Mouse (Mus musculus) cortical plate, adult 2 months (tissue): ENCODE measurements around the gene Gm10226.
"Not testable (repeated sequence)": the region's sequence is repeated elsewhere in the genome, so short reads cannot be mapped to it uniquely, and the experiment has no call there.

Source experiments
- CTCF ChIP-seq: fragments of 200-500 bp; IDR thresholded peaks from 2 replicates; pipeline ENCODE4 v1.5.1; 2011; ENCODE audit warnings: mild to moderate bottlenecking, control low read depth, low read length; ENCODE audit not compliant: insufficient read depth; ENCODE audit errors: extremely low read depth
- POLR2A ChIP-seq: fragments of 200-500 bp; IDR thresholded peaks from 2 replicates; pipeline ENCODE4 v1.6.1; 2011; ENCODE audit warnings: mild to moderate bottlenecking, low read length, control low read depth; ENCODE audit not compliant: insufficient read depth; ENCODE audit errors: extremely low read depth

- not testable (repeated sequence) for TF ChIP-seq POLR2A, CTCF
Measured at GRCm38 (mm10) chr17:21730495-21730894, 38.8 kb downstream of the Gm10226 start, which contains the start of gene Zfp229.
